Mouse (Mus musculus): Measurements from ENCODE around the gene Nme9.

The Nme9 gene

DNA sequence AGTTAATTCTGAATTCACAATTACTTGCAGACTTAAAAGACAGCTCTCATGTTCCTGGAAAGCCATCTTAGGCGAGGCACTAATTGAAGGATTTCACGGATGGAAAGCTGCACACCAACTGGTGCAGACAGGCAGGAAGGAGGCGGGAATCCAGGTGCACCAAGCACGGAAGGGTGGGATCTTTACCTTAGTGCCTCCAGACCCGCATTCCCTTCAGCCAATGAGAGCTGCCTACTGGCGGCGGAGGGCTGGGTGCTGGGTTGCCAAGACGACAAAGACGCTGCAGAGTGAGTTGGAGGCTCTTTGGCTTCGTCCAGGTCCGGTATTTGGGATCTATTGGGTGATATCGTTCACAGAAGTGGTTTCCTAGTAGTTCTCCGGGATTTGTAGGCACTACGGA lies at the start of gene Nme9:
Gene Nme9 (plus strand): TSS at position 315 of the 400 bp plus-strand sequence.
- DNase-seq (ENCODE audit: low spot score in 2 of 2): no peak

- DNase-seq (ENCODE audit: low spot score in 2 of 2): no peak
Measured at GRCm38 (mm10) chr9:99409280-99409679, 42.0 kb upstream of the Nme9 start.

DNA sequence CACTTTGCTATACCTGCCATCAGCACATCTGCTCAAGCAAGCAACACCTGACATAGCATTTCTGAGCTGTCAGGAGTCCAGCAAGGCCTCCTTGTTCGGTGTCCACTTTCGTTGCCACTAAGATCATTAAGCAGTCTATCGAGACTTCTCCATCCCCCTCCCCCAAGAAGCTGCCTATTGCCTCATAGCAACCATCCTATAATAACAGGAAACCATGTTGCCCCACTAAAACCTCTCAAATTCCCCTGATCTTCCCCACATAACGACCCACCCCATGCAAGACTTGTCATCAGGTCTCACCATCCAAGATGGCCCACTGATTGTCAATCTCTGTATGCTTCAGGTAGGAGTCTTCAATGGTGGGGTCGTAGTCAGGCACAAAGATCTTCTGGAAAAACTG lies 40.2 kb upstream of the Nme9 start:
- DNase-seq (ENCODE audit: low spot score in 2 of 2): no peak

GRCm38 (mm10) chr9:99411785-99412184 lies 39.5 kb upstream of the Nme9 start:
- DNase-seq (ENCODE audit: low spot score in 2 of 2): no peak

DNA sequence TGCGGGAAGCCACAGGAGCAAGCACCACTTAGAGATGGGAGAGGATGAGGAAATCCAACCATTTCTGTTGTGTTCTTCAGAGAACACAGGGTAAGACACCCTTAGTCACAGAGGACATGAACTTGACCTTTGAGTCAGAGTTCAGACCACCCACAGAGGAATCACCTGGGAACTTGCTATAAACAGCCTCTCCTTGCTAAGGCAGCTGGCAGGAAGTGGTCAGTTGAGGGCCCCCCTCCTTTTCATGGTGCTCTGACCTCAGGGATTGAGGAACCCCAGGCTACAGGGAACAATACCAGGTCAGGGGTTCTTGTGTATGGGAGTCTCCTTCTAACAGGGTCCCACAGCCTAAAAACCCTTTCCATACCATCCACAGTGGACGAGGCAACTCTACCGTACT lies 34.5 kb upstream of the Nme9 start:
- no peak for DNase-seq (ENCODE audit: low spot score in 2 of 2)

DNA sequence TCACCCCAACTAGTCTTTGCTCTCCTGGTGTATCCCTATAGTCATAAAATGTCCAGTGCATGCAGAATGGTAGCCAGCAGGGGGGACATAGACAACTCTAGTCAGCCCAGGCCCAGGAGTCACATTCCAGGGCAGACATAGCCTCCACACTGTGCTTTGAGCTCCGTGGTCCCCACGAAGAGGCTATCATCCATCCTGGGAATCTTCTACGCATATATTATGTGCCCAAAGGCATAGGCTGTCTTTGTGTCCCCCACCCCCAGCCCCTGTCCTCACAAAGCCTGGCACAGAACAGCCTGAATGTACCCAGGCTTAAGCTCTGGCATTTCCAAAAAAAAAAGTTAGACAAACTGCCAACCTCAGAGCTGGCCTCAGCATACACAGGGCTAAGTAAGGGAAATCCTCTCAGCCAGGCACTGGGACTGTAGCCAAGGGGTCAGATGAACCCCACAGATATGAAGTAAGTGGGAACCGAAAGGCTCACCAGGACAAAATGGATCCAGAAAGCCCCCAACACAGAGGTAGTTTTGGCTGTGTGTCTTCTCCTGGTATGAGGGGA lies 33.9 kb upstream of the Nme9 start:
- no peak for DNase-seq (ENCODE audit: low spot score in 2 of 2)

DNA sequence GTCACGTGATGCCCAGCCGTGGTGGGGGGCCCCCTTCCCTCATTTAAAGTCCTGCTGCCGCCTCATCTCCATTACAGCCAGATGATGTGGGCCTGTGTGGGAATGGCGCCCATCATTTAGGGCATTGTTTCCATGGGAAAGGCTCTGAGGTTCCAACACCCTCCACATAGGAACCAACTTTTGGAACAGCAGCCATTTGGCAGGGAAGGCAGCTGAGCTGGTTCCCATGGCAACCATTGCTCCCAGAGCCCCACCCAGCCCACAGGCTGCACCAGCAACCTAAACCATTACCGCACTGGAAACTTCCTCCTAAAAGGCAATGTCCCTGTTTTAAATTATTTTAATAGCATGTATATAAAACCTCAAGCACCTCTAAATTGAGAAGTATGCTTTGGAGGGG lies 32.9 kb upstream of the Nme9 start:
- peak in 1 of 2 experiments; percentile 80 for DNase-seq (ENCODE audit: low spot score in 2 of 2)

DNA sequence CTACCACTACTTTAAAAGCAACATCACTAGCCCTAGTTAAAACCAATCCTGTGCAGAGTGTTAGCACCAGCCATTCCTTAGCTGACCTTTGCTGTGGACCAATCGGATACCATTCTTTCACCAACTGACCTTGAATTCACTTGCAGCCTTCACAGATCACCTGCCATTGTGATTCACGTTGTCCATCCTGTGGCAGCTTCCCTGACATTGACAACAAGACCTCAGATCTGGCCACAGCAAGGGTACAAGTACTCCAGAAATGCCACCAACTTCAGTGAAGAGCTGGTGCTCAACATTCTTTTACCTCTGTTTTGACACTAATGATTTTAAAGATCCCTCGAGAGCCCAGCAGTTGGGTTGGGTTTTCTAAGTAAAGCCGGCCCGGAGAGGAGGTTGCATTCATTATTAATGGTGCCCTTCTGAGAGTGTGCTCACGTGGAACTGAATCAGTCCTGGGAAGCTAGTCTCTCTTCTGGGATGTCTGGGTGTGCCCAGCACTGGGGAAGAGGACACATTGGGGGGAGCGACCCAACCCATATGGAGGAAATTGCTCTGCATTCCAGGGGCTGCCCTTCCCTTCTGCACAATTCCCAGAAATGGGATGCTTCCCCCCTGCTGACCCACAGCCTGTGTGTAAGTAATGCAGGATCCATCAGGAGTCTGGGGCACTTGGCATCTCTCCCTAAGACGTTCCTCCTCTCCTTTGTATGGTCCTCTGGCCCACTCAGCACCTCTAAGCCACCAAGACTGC lies 31.1 kb upstream of the Nme9 start:
- DNase-seq (ENCODE audit: low spot score in 2 of 2): no peak

GRCm38 (mm10) chr9:99421914-99422313 lies 29.4 kb upstream of the Nme9 start:
- DNase-seq (ENCODE audit: low spot score in 2 of 2): no peak

DNA sequence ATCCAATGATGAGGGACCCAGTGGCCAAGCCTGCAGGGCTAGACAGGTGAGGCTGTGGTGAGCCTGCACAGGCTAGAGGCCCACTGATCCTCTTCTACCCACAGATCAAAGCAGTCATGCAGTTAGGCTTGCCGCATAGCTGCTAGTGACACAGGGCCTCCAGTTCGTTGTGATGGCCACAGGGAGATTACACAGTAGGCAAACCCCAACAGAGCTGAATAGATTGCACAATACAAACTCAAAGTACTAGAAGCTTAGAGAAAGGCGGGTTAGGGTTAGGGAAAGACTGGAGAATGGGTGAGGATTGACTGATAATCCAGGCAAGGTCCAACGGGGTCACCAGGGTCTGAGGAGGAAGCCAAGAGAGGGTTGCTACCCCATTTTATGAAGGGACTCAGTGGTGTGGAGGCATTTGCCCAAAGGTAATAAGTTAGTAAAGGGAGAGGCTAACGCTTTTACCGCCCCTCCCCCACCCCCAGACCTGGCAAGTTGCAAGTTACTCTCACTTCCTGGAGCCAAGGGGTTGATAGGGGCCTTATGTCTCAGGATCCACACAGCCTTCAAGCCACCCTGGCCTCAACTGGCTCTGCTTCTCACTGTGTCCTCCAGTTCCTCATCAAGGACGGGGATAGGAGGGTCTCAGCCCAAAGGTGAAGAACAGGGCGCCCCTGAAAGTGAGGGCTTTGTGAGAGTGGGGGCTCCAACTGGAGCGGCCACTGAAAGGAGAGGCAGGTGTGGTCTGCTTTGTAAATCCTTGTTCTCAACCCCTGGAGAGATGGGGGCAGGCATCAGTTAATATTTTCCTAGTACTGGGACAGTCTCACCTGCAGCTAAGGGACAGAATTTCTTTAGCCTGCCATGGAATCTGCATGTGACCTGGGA lies 27.3 kb upstream of the Nme9 start:
- DNase-seq (ENCODE audit: low spot score in 2 of 2): no peak

- DNase-seq (ENCODE audit: low spot score in 2 of 2): no peak
Measured at GRCm38 (mm10) chr9:99424574-99424863, 26.8 kb upstream of the Nme9 start.

- no peak for DNase-seq (ENCODE audit: low spot score in 2 of 2)
Measured at GRCm38 (mm10) chr9:99425262-99425661, 26.0 kb upstream of the Nme9 start.

DNA sequence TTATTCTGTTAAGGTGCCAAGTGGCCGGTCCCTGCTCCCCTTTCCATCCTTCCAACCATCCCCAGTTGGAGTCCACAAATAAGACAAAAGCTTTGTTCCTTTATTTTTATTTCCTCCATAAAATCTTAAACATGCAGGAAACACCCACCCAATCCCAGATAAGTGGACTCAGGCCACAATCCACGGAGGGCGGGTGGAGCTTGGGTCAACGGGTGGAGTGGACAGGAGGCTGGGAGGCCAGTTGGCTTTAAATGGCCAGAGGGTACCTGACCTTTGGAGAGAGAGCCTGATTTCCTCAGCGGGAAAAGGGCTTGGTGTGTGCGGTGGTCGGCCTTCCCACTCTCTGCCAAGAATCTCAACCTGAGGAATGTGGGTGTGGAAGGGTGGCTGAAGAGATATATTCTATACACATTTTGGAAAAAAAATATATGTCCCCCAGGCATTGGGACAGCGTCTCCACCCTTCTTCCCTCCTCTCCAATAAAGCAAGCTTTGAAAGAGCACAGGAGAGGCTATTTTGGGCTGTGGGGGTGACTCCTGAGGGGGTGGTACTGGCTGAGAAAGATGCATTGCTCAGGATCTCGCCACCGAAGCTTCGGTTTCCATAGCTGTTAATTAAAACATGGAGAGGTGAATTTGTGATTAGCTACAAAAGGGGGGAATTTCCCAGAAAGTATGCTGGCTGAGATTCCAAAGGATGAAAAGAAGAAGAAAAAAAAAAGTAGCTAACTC lies 22.5 kb upstream of the Nme9 start:
- DNase-seq (ENCODE audit: low spot score in 2 of 2): peak in 1 of 2 experiments; percentile 63

- DNase-seq (ENCODE audit: low spot score in 2 of 2): peak in 1 of 2 experiments; percentile 75
Measured at GRCm38 (mm10) chr9:99429845-99430244, 21.4 kb upstream of the Nme9 start.

GRCm38 (mm10) chr9:99430806-99431205 lies 20.5 kb upstream of the Nme9 start:
- DNase-seq (ENCODE audit: low spot score in 2 of 2): no peak

DNA sequence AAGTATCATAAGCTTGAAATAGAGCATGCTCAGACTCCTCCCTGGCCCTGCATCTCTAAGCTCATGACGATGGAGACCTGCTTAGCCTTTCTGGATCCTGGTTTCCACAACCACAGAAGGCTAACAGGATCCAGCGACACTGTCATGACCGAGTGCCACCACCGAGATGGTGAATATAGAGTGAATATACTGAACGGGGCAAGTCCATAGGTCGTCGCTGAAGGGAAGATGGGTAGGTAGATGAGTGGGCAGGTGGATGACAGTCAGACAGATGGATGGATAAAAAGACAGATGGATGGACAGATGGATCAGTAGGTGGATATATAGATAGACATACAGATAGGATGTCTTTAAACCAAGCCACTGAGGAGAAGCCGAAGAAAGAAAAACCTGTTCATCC lies 19.9 kb upstream of the Nme9 start:
- peak in 1 of 2 experiments; percentile 77 for DNase-seq (ENCODE audit: low spot score in 2 of 2)

GRCm38 (mm10) chr9:99431963-99432362 lies 19.3 kb upstream of the Nme9 start:
- no peak for DNase-seq (ENCODE audit: low spot score in 2 of 2)

DNA sequence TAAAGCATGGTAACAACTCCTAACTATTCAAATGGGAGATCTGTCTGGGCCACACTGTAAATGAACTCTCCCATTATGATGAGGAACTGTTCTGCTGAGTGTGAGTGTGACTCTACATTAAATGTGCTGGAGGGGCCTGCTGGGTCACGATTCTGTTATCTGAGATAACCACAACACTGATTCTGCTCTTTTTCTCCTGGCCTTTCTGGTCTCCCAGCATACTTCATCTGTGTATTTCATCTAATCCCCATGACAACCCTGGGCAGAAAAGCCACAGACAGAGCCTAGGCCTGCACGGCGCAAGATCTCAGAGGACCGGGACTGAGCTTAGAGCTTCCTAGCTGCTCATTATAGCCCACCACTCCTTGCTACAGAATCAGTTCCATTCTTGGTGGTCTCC lies 18.8 kb upstream of the Nme9 start:
- DNase-seq (ENCODE audit: low spot score in 2 of 2): no peak

DNA sequence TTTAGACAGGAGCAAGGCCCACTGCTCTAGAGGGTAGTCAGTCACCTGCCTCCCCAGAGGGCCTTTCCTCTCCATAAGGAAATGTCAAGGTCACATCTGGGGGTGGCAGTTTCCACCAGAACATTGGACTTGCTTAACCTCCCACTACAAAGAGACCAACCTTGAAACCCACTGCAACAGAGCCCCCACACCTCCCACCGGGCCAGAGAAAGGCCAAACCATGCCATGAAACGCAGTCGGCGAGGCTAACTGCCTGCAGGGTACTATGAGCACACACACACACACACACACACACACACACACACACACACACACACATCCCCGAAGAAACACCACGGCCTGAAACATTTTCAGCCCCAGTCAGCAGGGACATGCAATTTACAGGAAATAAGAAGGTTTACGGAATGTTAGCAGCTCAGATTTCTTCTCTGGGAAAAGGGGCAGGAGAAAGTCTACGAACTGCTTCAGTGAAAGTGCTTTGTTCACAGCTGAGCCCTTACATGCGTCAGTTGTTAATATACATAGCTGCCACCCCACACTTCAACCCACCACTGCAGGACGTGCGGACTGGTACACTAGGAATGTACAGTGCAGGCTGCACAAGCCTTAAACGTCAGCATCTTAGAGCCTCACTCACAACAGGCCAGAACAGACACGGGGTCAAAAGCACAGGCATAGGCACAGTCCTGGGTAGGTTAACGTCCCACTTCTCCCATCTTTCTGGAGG lies 16.2 kb upstream of the Nme9 start:
- peak; percentile 65 to 80 for DNase-seq (ENCODE audit: low spot score in 2 of 2)

GRCm38 (mm10) chr9:99435619-99436181 lies 15.6 kb upstream of the Nme9 start:
- peak in 1 of 2 experiments; percentile 54 for DNase-seq (ENCODE audit: low spot score in 2 of 2)

Measured in frontal cortex, postnatal 36 days (tissue).